ENCODE assay signal across 11 mouse cellular contexts in the genomic region with DNA sequence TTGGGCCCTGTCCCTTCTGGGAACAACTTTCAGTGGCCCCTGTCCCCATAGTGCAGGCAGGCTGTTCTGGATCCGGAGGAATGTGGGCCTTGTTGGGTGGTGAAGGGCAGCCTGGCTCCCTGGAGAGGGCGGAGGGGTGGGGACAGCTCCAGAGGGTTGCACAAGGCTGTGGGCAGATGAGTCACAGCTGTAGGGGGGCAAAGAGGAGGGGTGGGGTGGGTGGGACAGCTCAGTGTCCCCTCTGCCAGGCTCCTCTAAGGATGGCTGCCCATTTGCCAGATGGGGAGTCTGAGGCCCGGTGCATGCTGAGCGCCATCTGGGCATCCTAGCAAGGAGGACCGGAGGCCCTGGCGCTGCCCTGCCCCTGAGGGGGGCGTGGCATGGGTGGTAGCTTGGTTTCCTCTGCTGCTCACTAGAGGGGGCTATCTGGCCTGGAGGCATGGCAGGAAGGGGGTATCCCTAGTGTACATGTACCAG. TPM values are rescaled to one million over a fixed set of nuclear protein-coding genes. Genes with fewer than 3 reads are reported as not detected.
DNase-seq lines count a peak whose midpoint lies in the region; ATAC-seq and TF ChIP-seq lines count a peak whose summit lies in the region.
"Had no signal": no experiment of that assay in that cellular context is flagged by ENCODE, and none has a peak within 500 bp of the region (broad histone marks: within the 10 kb centered on the region; RNA-seq: fewer than 3 reads in every experiment).

No protein-coding gene starts in this region.

- H3K9me3 ChIP-seq in forebrain, embryonic 14.5 days (replicated peaks; ENCODE audit: control insufficient read depth, low read length): no peaks in the 10 kb centered on the region
- no peaks in the 10 kb centered on the region for H3K9me3 ChIP-seq in forebrain, postnatal 0 days (ENCODE audit: low read length)
- no peaks in the 10 kb centered on the region for H3K9me3 ChIP-seq in midbrain, embryonic 14.5 days (ENCODE audit: control insufficient read depth, low read length)
- no peaks in the 10 kb centered on the region for H3K9me3 ChIP-seq in midbrain, embryonic 13.5 days
- H3K9me3 ChIP-seq in embryonic facial prominence, embryonic 10.5 days: no peaks in the 10 kb centered on the region

- DNase-seq in forebrain, embryonic 14.5 days (ENCODE audit: low spot score): no peak
- no peak for DNase-seq in forebrain, postnatal 0 days
- DNase-seq in midbrain, embryonic 14.5 days: no peak
- no peak for DNase-seq in embryonic facial prominence, embryonic 10.5 days (ENCODE audit: low spot score)
- no peak for DNase-seq in embryo, embryonic 10 days (ENCODE audit: low spot score)
- DNase-seq in gastrocnemius, adult 8-10 months (ENCODE audit: low spot score in 2 of 2): no peak
- DNase-seq: thymus, adult 2 months had no signal

- peak overlapping the region; percentile 9; the same call in 1 of the 2 replicates for H3K27ac ChIP-seq in forebrain, embryonic 14.5 days (ENCODE audit: low read depth, low read length)
- no peak overlapping the region for H3K27ac ChIP-seq in forebrain, postnatal 0 days (ENCODE audit: low read depth, low read length)
- H3K27ac ChIP-seq in midbrain, embryonic 14.5 days (replicated peaks; ENCODE audit: low read depth, low read length): peak overlapping the region; percentile 32; the same call in 1 of the 2 replicates
- no peak overlapping the region; the same call in 1 of the 2 replicates for H3K27ac ChIP-seq in midbrain, embryonic 13.5 days
- peak overlapping the region; percentile 5; the same call in 1 of the 2 replicates for H3K27ac ChIP-seq in embryonic facial prominence, embryonic 10.5 days (replicated peaks)
- H3K27ac ChIP-seq: kidney, postnatal 0 days had no signal

- no peak overlapping the region for H3K4me3 ChIP-seq in forebrain, embryonic 14.5 days (ENCODE audit: low read depth, low read length)
- no peak overlapping the region for H3K4me3 ChIP-seq in forebrain, postnatal 0 days (ENCODE audit: low read depth, low read length)
- no peak overlapping the region for H3K4me3 ChIP-seq in midbrain, embryonic 14.5 days (replicated peaks; ENCODE audit: low read depth, low read length)
- H3K4me3 ChIP-seq in midbrain, embryonic 13.5 days (replicated peaks): no peak overlapping the region
- H3K4me3 ChIP-seq in embryonic facial prominence, embryonic 10.5 days: no peak overlapping the region

- no peak for TF ChIP-seq CTCF in forebrain, postnatal 0 days (IDR thresholded peaks at IDR 0.05; ENCODE audit: low read depth)

- no peaks in the 10 kb centered on the region for H3K27me3 ChIP-seq in forebrain, embryonic 14.5 days (replicated peaks; ENCODE audit: control insufficient read depth, insufficient read depth, low read length)
- H3K27me3 ChIP-seq in forebrain, postnatal 0 days (ENCODE audit: insufficient read depth, low read length): no peaks in the 10 kb centered on the region
- no peaks in the 10 kb centered on the region for H3K27me3 ChIP-seq in midbrain, embryonic 14.5 days (ENCODE audit: control insufficient read depth, insufficient read depth, low read length)
- H3K27me3 ChIP-seq in midbrain, embryonic 13.5 days: no peaks in the 10 kb centered on the region
- no peaks in the 10 kb centered on the region for H3K27me3 ChIP-seq in embryonic facial prominence, embryonic 10.5 days (replicated peaks; ENCODE audit: low read depth, poor library complexity, severe bottlenecking)
- H3K27me3 ChIP-seq: CH12.LX had no signal

- ATAC-seq in forebrain, embryonic 14.5 days: no peak
- ATAC-seq in forebrain, postnatal 0 days: no peak
- ATAC-seq in midbrain, embryonic 14.5 days (ENCODE audit: low FRiP score, low TSS enrichment): no peak
- no peak for ATAC-seq in midbrain, embryonic 13.5 days
- ATAC-seq in megakaryocyte progenitor cell, adult 5-6 weeks (replicated peaks; ENCODE audit: poor library complexity): peak; percentile 23; the same call in 1 of the 2 replicates

- peaks cover 50% of the 10 kb centered on the region for H3K36me3 ChIP-seq in forebrain, embryonic 14.5 days (ENCODE audit: control insufficient read depth, insufficient read depth, low read length)
- H3K36me3 ChIP-seq in forebrain, postnatal 0 days (ENCODE audit: insufficient read depth): peaks cover 44% of the 10 kb centered on the region
- H3K36me3 ChIP-seq in midbrain, embryonic 14.5 days (ENCODE audit: control insufficient read depth, insufficient read depth, low read length): peaks cover 47% of the 10 kb centered on the region
- peaks cover 50% of the 10 kb centered on the region for H3K36me3 ChIP-seq in midbrain, embryonic 13.5 days
- H3K36me3 ChIP-seq in embryonic facial prominence, embryonic 10.5 days (replicated peaks): peaks cover 89% of the 10 kb centered on the region

- 91% methylated on average over 7 of the region's 7 CpGs for WGBS in forebrain, embryonic 14.5 days
- WGBS in forebrain, postnatal 0 days: 86% methylated on average over 6 of the region's 7 CpGs
- WGBS in midbrain, embryonic 14.5 days: 95% methylated on average over 7 of the region's 7 CpGs
- 90% methylated on average over 7 of the region's 7 CpGs for WGBS in midbrain, embryonic 13.5 days
- WGBS in embryonic facial prominence, embryonic 10.5 days: 95% methylated on average over 7 of the region's 7 CpGs

- no peak overlapping the region for H3K4me2 ChIP-seq in forebrain, embryonic 14.5 days (ENCODE audit: low read length)
- no peak overlapping the region for H3K4me2 ChIP-seq in forebrain, postnatal 0 days (ENCODE audit: low read depth)
- H3K4me2 ChIP-seq in midbrain, embryonic 14.5 days (ENCODE audit: low read length): no peak overlapping the region
- H3K4me2 ChIP-seq in midbrain, embryonic 13.5 days (replicated peaks): no peak overlapping the region

- H3K9ac ChIP-seq in forebrain, embryonic 14.5 days (ENCODE audit: low read length): no peak overlapping the region
- no peak overlapping the region for H3K9ac ChIP-seq in forebrain, postnatal 0 days
- H3K9ac ChIP-seq in midbrain, embryonic 14.5 days (replicated peaks; ENCODE audit: low read length): no peak overlapping the region
- H3K9ac ChIP-seq in midbrain, embryonic 13.5 days (replicated peaks): no peak overlapping the region

- H3K4me1 ChIP-seq in forebrain, embryonic 14.5 days (ENCODE audit: control insufficient read depth, insufficient read depth, low read length): peaks cover 12% of the 10 kb centered on the region
- H3K4me1 ChIP-seq in forebrain, postnatal 0 days (ENCODE audit: insufficient read depth): peaks cover 8% of the 10 kb centered on the region
- H3K4me1 ChIP-seq in midbrain, embryonic 14.5 days (ENCODE audit: control insufficient read depth, insufficient read depth, low read length): peaks cover 25% of the 10 kb centered on the region
- H3K4me1 ChIP-seq in midbrain, embryonic 13.5 days (replicated peaks): peaks cover 47% of the 10 kb centered on the region
- H3K4me1 ChIP-seq in embryonic facial prominence, embryonic 10.5 days: peaks cover 54% of the 10 kb centered on the region

RNA-seq across cellular contexts. Expression of gene Zbtb7a, which starts 8.2 kb away (rescaled TPM):
- 6.2 and 8.2 TPM in 2 replicates for polyA plus RNA-seq in forebrain, embryonic 14.5 days (2014; fragmentation: Nextera tagmentation; extraction: Ambion mirVana)
- 21.6 and 27.2 TPM in 2 replicates for total RNA-seq in forebrain, postnatal 0 days (2014; rRNA removed)
- 12.4 and 15.7 TPM in 2 replicates for polyA plus RNA-seq in forebrain, postnatal 0 days (2015; fragmentation: Nextera tagmentation; extraction: Ambion mirVana)
- 8.1 and 12.4 TPM in 2 replicates for polyA plus RNA-seq in midbrain, embryonic 14.5 days (2014; fragmentation: Nextera tagmentation; extraction: Ambion mirVana)
- polyA plus RNA-seq in midbrain, embryonic 13.5 days (2015; fragmentation: Nextera tagmentation; extraction: Ambion mirVana): 13.2 and 15.2 TPM in 2 replicates
- polyA plus RNA-seq in embryonic facial prominence, embryonic 10.5 days (2016; fragmentation: Nextera tagmentation; extraction: Ambion mirVana): 10.4 and 11.7 TPM in 2 replicates
- 17.4 and 18.9 TPM in 2 replicates for total RNA-seq in megakaryocyte progenitor cell, adult 5-6 weeks (2015)
- total RNA-seq in megakaryocyte progenitor cell, adult 5-6 weeks (2017): 7.7 and 8.6 TPM in 2 replicates
- total RNA-seq in gastrocnemius, adult 8-10 months (2022): 10 to 100 TPM; 24.8 to 28.9 (median 25.5) TPM

RNA-seq across cellular contexts. Expression of gene Pias4, which starts 24.5 kb away (rescaled TPM):
- 44.0 and 45.5 TPM in 2 replicates for polyA plus RNA-seq in forebrain, embryonic 14.5 days (2014; fragmentation: Nextera tagmentation; extraction: Ambion mirVana)
- 30.1 and 32.5 TPM in 2 replicates for total RNA-seq in forebrain, postnatal 0 days (2014; rRNA removed)
- 28.1 and 35.8 TPM in 2 replicates for polyA plus RNA-seq in forebrain, postnatal 0 days (2015; fragmentation: Nextera tagmentation; extraction: Ambion mirVana)
- 49.2 and 55.7 TPM in 2 replicates for polyA plus RNA-seq in midbrain, embryonic 14.5 days (2014; fragmentation: Nextera tagmentation; extraction: Ambion mirVana)
- polyA plus RNA-seq in midbrain, embryonic 13.5 days (2015; fragmentation: Nextera tagmentation; extraction: Ambion mirVana): 60.0 and 60.9 TPM in 2 replicates
- 62.2 and 66.3 TPM in 2 replicates for polyA plus RNA-seq in embryonic facial prominence, embryonic 10.5 days (2016; fragmentation: Nextera tagmentation; extraction: Ambion mirVana)
- total RNA-seq in megakaryocyte progenitor cell, adult 5-6 weeks (2015): 9.4 and 10.0 TPM in 2 replicates
- 9.4 and 9.8 TPM in 2 replicates for total RNA-seq in megakaryocyte progenitor cell, adult 5-6 weeks (2017)
- 10 to 100 TPM; 14.0 to 19.0 (median 16.2) TPM for total RNA-seq in gastrocnemius, adult 8-10 months (2022)

RNA-seq across cellular contexts. Expression of gene Eef2, which starts 33.2 kb away (rescaled TPM):
- 474 and 520 TPM in 2 replicates for polyA plus RNA-seq in forebrain, embryonic 14.5 days (2014; fragmentation: Nextera tagmentation; extraction: Ambion mirVana)
- 2,084 and 2,175 TPM in 2 replicates for total RNA-seq in forebrain, postnatal 0 days (2014; rRNA removed)
- polyA plus RNA-seq in forebrain, postnatal 0 days (2015; fragmentation: Nextera tagmentation; extraction: Ambion mirVana): 466 and 485 TPM in 2 replicates
- 479 and 528 TPM in 2 replicates for polyA plus RNA-seq in midbrain, embryonic 14.5 days (2014; fragmentation: Nextera tagmentation; extraction: Ambion mirVana)
- 565 and 579 TPM in 2 replicates for polyA plus RNA-seq in midbrain, embryonic 13.5 days (2015; fragmentation: Nextera tagmentation; extraction: Ambion mirVana)
- 564 and 572 TPM in 2 replicates for polyA plus RNA-seq in embryonic facial prominence, embryonic 10.5 days (2016; fragmentation: Nextera tagmentation; extraction: Ambion mirVana)
- total RNA-seq in megakaryocyte progenitor cell, adult 5-6 weeks (2015): 526 and 599 TPM in 2 replicates
- total RNA-seq in megakaryocyte progenitor cell, adult 5-6 weeks (2017): 1,508 and 1,553 TPM in 2 replicates
- 1,000 to 10,000 TPM; 1,293 to 1,550 (median 1,345) TPM for total RNA-seq in gastrocnemius, adult 8-10 months (2022)

RNA-seq across cellular contexts. Expression of gene Map2k2, which starts 37.5 kb away (rescaled TPM):
- 180 and 203 TPM in 2 replicates for polyA plus RNA-seq in forebrain, embryonic 14.5 days (2014; fragmentation: Nextera tagmentation; extraction: Ambion mirVana)
- 194 and 215 TPM in 2 replicates for total RNA-seq in forebrain, postnatal 0 days (2014; rRNA removed)
- 167 and 194 TPM in 2 replicates for polyA plus RNA-seq in forebrain, postnatal 0 days (2015; fragmentation: Nextera tagmentation; extraction: Ambion mirVana)
- 236 and 240 TPM in 2 replicates for polyA plus RNA-seq in midbrain, embryonic 14.5 days (2014; fragmentation: Nextera tagmentation; extraction: Ambion mirVana)
- polyA plus RNA-seq in midbrain, embryonic 13.5 days (2015; fragmentation: Nextera tagmentation; extraction: Ambion mirVana): 220 and 243 TPM in 2 replicates
- polyA plus RNA-seq in embryonic facial prominence, embryonic 10.5 days (2016; fragmentation: Nextera tagmentation; extraction: Ambion mirVana): 222 and 225 TPM in 2 replicates
- total RNA-seq in megakaryocyte progenitor cell, adult 5-6 weeks (2015): 34.4 and 42.5 TPM in 2 replicates
- 50.1 and 54.9 TPM in 2 replicates for total RNA-seq in megakaryocyte progenitor cell, adult 5-6 weeks (2017)
- total RNA-seq in gastrocnemius, adult 8-10 months (2022): 100 to 1,000 TPM; 197 to 233 (median 208) TPM

RNA-seq across cellular contexts. Expression of gene Dapk3, which starts 39.6 kb away (rescaled TPM):
- 49.0 and 50.0 TPM in 2 replicates for polyA plus RNA-seq in forebrain, embryonic 14.5 days (2014; fragmentation: Nextera tagmentation; extraction: Ambion mirVana)
- total RNA-seq in forebrain, postnatal 0 days (2014; rRNA removed): 64.6 and 68.9 TPM in 2 replicates
- polyA plus RNA-seq in forebrain, postnatal 0 days (2015; fragmentation: Nextera tagmentation; extraction: Ambion mirVana): 58.1 TPM in 2 replicates
- 63.3 and 66.9 TPM in 2 replicates for polyA plus RNA-seq in midbrain, embryonic 14.5 days (2014; fragmentation: Nextera tagmentation; extraction: Ambion mirVana)
- polyA plus RNA-seq in midbrain, embryonic 13.5 days (2015; fragmentation: Nextera tagmentation; extraction: Ambion mirVana): 48.4 and 67.3 TPM in 2 replicates
- polyA plus RNA-seq in embryonic facial prominence, embryonic 10.5 days (2016; fragmentation: Nextera tagmentation; extraction: Ambion mirVana): 51.5 and 53.2 TPM in 2 replicates
- 15.5 and 17.2 TPM in 2 replicates for total RNA-seq in megakaryocyte progenitor cell, adult 5-6 weeks (2015)
- 37.2 and 54.7 TPM in 2 replicates for total RNA-seq in megakaryocyte progenitor cell, adult 5-6 weeks (2017)
- total RNA-seq in gastrocnemius, adult 8-10 months (2022): 10 to 100 TPM; 25.2 to 31.5 (median 27.3) TPM

Comparison
In these comparisons a context has a peak if more than half of its experiments do, and no peak if none do; other contexts are left out.
1. H3K27ac ChIP-seq: peak in forebrain, embryonic 14.5 days (single experiment), midbrain, embryonic 14.5 days (single experiment) and embryonic facial prominence, embryonic 10.5 days (single experiment); none in forebrain, postnatal 0 days (single experiment) and midbrain, embryonic 13.5 days (single experiment).